Comparison of ENCODE assay signal across 8 mouse cellular contexts in the genomic region with DNA sequence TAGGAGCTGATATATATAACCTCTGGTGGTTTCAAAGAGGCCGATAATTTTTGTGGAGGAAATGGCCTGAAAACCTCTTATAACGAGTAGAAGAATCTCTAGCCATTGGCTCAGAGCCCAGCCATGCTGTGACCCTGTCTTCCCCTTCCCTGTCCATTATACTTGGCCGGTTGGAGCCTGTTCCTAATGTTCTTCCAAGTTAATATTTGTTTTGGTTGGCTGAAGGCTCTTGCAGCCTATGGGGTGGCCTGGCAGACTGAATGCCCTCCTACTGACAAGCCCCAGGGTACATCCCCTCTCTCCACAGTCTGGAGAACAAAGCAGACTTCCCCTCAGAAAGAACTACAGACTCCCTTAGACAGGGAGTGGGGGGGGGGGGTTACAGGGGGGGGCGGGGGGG.
A peak's percentile ranks its signal among the peaks of the same experiment; 100 is the strongest.
DNase-seq lines count a peak whose midpoint lies in the region; ATAC-seq lines count a peak whose summit lies in the region.

No protein-coding gene starts in this region.

- H3K27ac ChIP-seq in forebrain, embryonic 11.5 days (ENCODE audit: low read depth, low read length): no peak overlapping the region
- no peak overlapping the region for H3K27ac ChIP-seq in hindbrain, embryonic 15.5 days (replicated peaks)
- no peak overlapping the region for H3K27ac ChIP-seq in liver, embryonic 13.5 days

- no peaks in the 10 kb centered on the region for H3K4me1 ChIP-seq in forebrain, embryonic 11.5 days (replicated peaks; ENCODE audit: control insufficient read depth, insufficient read depth, low read length)
- no peaks in the 10 kb centered on the region for H3K4me1 ChIP-seq in hindbrain, embryonic 15.5 days (replicated peaks)
- H3K4me1 ChIP-seq in liver, embryonic 13.5 days (replicated peaks): 0 out of 2 replicates have a peak, but pooled peaks cover 5% of the 10 kb centered on the region

- no peaks in the 10 kb centered on the region for H3K9me3 ChIP-seq in forebrain, embryonic 11.5 days (ENCODE audit: control insufficient read depth, low read length)
- H3K9me3 ChIP-seq in hindbrain, embryonic 15.5 days: no peaks in the 10 kb centered on the region
- H3K9me3 ChIP-seq in liver, embryonic 13.5 days (replicated peaks): no peaks in the 10 kb centered on the region

- no peak overlapping the region for H3K9ac ChIP-seq in forebrain, embryonic 11.5 days (ENCODE audit: low read length)
- no peak overlapping the region for H3K9ac ChIP-seq in hindbrain, embryonic 15.5 days
- no peak overlapping the region for H3K9ac ChIP-seq in liver, embryonic 13.5 days

- ATAC-seq in forebrain, embryonic 11.5 days (replicated peaks; ENCODE audit: low FRiP score): peak; percentile 44; the same call in 1 of the 2 replicates
- peak; percentile 85 for ATAC-seq in hindbrain, embryonic 15.5 days (ENCODE audit: low FRiP score, low read depth)
- ATAC-seq in liver, embryonic 13.5 days (ENCODE audit: low read depth): peak; percentile 63

- H3K4me2 ChIP-seq in forebrain, embryonic 11.5 days (ENCODE audit: low read depth, low read length, severe bottlenecking): no peak overlapping the region
- no peak overlapping the region for H3K4me2 ChIP-seq in hindbrain, embryonic 15.5 days
- H3K4me2 ChIP-seq in liver, embryonic 13.5 days: no peak overlapping the region

- DNase-seq in ovary, adult 18-20 months (ENCODE audit: low spot score): peak; percentile 38
- no peak for DNase-seq in ovary, postnatal 10 days (ENCODE audit: low spot score)
- no peak for DNase-seq in forebrain, embryonic 11.5 days (ENCODE audit: low spot score)
- no peak for DNase-seq in liver, embryonic 13.5 days
- DNase-seq in layer of hippocampus, adult 9-10 months (ENCODE audit: low spot score): no peak
- no peak for DNase-seq in layer of hippocampus, adult 8-10 months (ENCODE audit: low spot score in 2 of 2)
- DNase-seq in spleen, postnatal 14 days (ENCODE audit: low spot score in 2 of 2): no peak

- 32% methylated on average over 4 of the region's 4 CpGs for WGBS in forebrain, embryonic 11.5 days
- 8% methylated on average over 4 of the region's 4 CpGs for WGBS in hindbrain, embryonic 15.5 days
- WGBS in liver, embryonic 13.5 days (ENCODE audit: insufficient replicate concordance): 49% methylated on average over 4 of the region's 4 CpGs

- H3K36me3 ChIP-seq in forebrain, embryonic 11.5 days (ENCODE audit: control insufficient read depth, insufficient read depth, low read length): no peaks in the 10 kb centered on the region
- H3K36me3 ChIP-seq in hindbrain, embryonic 15.5 days: no peaks in the 10 kb centered on the region
- H3K36me3 ChIP-seq in liver, embryonic 13.5 days: no peaks in the 10 kb centered on the region

- H3K4me3 ChIP-seq in forebrain, embryonic 11.5 days (ENCODE audit: low read depth, low read length): no peak overlapping the region
- H3K4me3 ChIP-seq in hindbrain, embryonic 15.5 days: no peak overlapping the region
- H3K4me3 ChIP-seq in liver, embryonic 13.5 days (replicated peaks): no peak overlapping the region

- no peaks in the 10 kb centered on the region for H3K27me3 ChIP-seq in forebrain, embryonic 11.5 days (ENCODE audit: control insufficient read depth, insufficient read depth, low read length)
- no peaks in the 10 kb centered on the region for H3K27me3 ChIP-seq in hindbrain, embryonic 15.5 days
- H3K27me3 ChIP-seq in liver, embryonic 13.5 days: no peaks in the 10 kb centered on the region
